Mouse (Mus musculus) large intestine, adult 2 months (tissue): ENCODE data around the gene AI467606. TPM values are rescaled to one million over a fixed set of nuclear protein-coding genes. Genes with fewer than 3 reads are reported as not detected.

Experiments
- polyA plus RNA-seq: library from polyadenylated mRNA; depleted of rRNA; stranded (reverse); fragments of >200 nt; gene quantifications from 2 replicates; pipeline ENCODE4 v1.2.3, GENCODE M21; 2012; rRNA removed

AI467606 gene
- polyA plus RNA-seq, 1 experiment: 12.4 TPM

Other genes with a start within 250 kb of the AI467606 start
- gene Doc2a, start 243.9 kb upstream of the AI467606 start, polyA plus RNA-seq: not detected in 2 replicates
- gene Hirip3, start 229.4 kb upstream of the AI467606 start, polyA plus RNA-seq: 9.4 and 13.4 TPM in 2 replicates
- gene Ino80e, start 229.0 kb upstream of the AI467606 start, polyA plus RNA-seq: 36.5 and 39.3 TPM in 2 replicates
- 37.8 and 51.7 TPM in 2 replicates for gene Taok2, start 206.7 kb upstream of the AI467606 start, polyA plus RNA-seq
- gene Tmem219, start 168.4 kb upstream of the AI467606 start, polyA plus RNA-seq: 64.4 and 92.1 TPM in 2 replicates
- gene Kctd13, start 162.5 kb upstream of the AI467606 start, polyA plus RNA-seq: 9.5 and 13.9 TPM in 2 replicates
- 0.43 and 0.45 TPM in 2 replicates for gene Asphd1, start 141.8 kb upstream of the AI467606 start, polyA plus RNA-seq
- gene Sez6l2, start 140.8 kb upstream of the AI467606 start, polyA plus RNA-seq: 2.9 and 3.4 TPM in 2 replicates
- gene Cdipt, start 115.4 kb upstream of the AI467606 start, polyA plus RNA-seq: 324 and 348 TPM in 2 replicates
- 0.80 and 1.1 TPM in 2 replicates for gene Cdiptos, start 115.3 kb upstream of the AI467606 start, polyA plus RNA-seq
- gene Mvp, start 76.7 kb upstream of the AI467606 start, polyA plus RNA-seq: 185 and 289 TPM in 2 replicates
- gene Pagr1b, start 74.9 kb upstream of the AI467606 start, polyA plus RNA-seq: 0.45 and 3.0 TPM in 2 replicates
- gene Pagr1a, start 74.0 kb upstream of the AI467606 start, polyA plus RNA-seq: 5.3 and 11.3 TPM in 2 replicates
- gene Gm42742, start 70.3 kb upstream of the AI467606 start, polyA plus RNA-seq: 22.1 and 23.8 TPM in 2 replicates
- 1.7 and 2.5 TPM in 2 replicates for gene Prrt2, start 70.1 kb upstream of the AI467606 start, polyA plus RNA-seq
- gene Maz, start 64.3 kb upstream of the AI467606 start, polyA plus RNA-seq: 102 and 115 TPM in 2 replicates
- 18.4 and 19.3 TPM in 2 replicates for gene Kif22, start 48.9 kb upstream of the AI467606 start, polyA plus RNA-seq
- 7,033 and 9,267 TPM in 2 replicates for gene Zg16, start 4.0 kb upstream of the AI467606 start, polyA plus RNA-seq
- gene Qprt, start 30.9 kb downstream of the AI467606 start, polyA plus RNA-seq: 1.5 TPM in 2 replicates
- gene Spn, start 46.5 kb downstream of the AI467606 start, polyA plus RNA-seq: 3.7 and 5.7 TPM in 2 replicates
- gene Cd2bp2, start 104.7 kb downstream of the AI467606 start, polyA plus RNA-seq: 25.1 and 28.6 TPM in 2 replicates
- 30.0 and 34.2 TPM in 2 replicates for gene Tbc1d10b, start 117.1 kb downstream of the AI467606 start, polyA plus RNA-seq
- 2.5 and 4.1 TPM in 2 replicates for gene Mylpf, start 117.5 kb downstream of the AI467606 start, polyA plus RNA-seq
- 5.7 and 7.9 TPM in 2 replicates for gene Zfp553, start 141.7 kb downstream of the AI467606 start, polyA plus RNA-seq
- gene Sept1, start 141.8 kb downstream of the AI467606 start, polyA plus RNA-seq: 32.4 and 34.6 TPM in 2 replicates
- 25.7 and 34.0 TPM in 2 replicates for gene Zfp771, start 152.9 kb downstream of the AI467606 start, polyA plus RNA-seq
- 79.9 and 80.9 TPM in 2 replicates for gene Dctpp1, start 169.3 kb downstream of the AI467606 start, polyA plus RNA-seq
- gene Sephs2, start 182.7 kb downstream of the AI467606 start, polyA plus RNA-seq: 58.1 and 85.1 TPM in 2 replicates
- gene Itgal, start 204.9 kb downstream of the AI467606 start, polyA plus RNA-seq: 9.9 and 13.0 TPM in 2 replicates